Mouse (Mus musculus) kidney, adult 2 months (tissue): Measurements from ENCODE around the gene Defb41. TPM values are rescaled to one million over a fixed set of nuclear protein-coding genes. Genes with fewer than 3 reads are reported as not detected.
"Not testable (repeated sequence)": the region's sequence is repeated elsewhere in the genome, so short reads cannot be mapped to it uniquely, and the experiment has no call there.

Experiments
- DNase-seq: peaks from one replicate; pipeline ENCODE4 v3.0.0; 2021
- H3K27ac ChIP-seq: fragments of 200-500 bp; 2 replicates; pipeline ENCODE4 v1.5.1; 2012; ENCODE audit warnings: low read depth, low read length, control low read depth, inconsistent platforms; ENCODE audit not compliant: insufficient read depth
- H3K27me3 ChIP-seq: fragments of 200-500 bp; replicated peaks from 2 replicates; pipeline ENCODE4 v1.6.1; 2012; ENCODE audit warnings: mild to moderate bottlenecking, moderate library complexity, low read length, inconsistent platforms; ENCODE audit not compliant: control insufficient read depth, insufficient read depth
- H3K36me3 ChIP-seq: fragments of 200-500 bp; 2 replicates; pipeline ENCODE4 v1.6.1; 2012; ENCODE audit warnings: mild to moderate bottlenecking, moderate library complexity, low read length, inconsistent platforms; ENCODE audit not compliant: control insufficient read depth, insufficient read depth
- H3K4me1 ChIP-seq: fragments of 200-500 bp; 2 replicates; pipeline ENCODE4 v1.6.1; 2011; ENCODE audit warnings: low read length; ENCODE audit not compliant: control insufficient read depth, insufficient read depth
- H3K4me3 ChIP-seq: fragments of 200-500 bp; 2 replicates; pipeline ENCODE4 v1.5.1; 2011; ENCODE audit warnings: mild to moderate bottlenecking, low read depth, low read length, control low read depth; ENCODE audit not compliant: insufficient read depth
- CTCF ChIP-seq: fragments of 200-500 bp; conservative IDR thresholded peaks from 2 replicates; pipeline ENCODE4 v1.5.1; 2011; ENCODE audit warnings: low read depth, mild to moderate bottlenecking, control low read depth, low read length, moderate library complexity, mixed read lengths; ENCODE audit not compliant: insufficient read depth, insufficient read length
- POLR2A ChIP-seq: fragments of 200-500 bp; IDR thresholded peaks from one replicate; pipeline ENCODE4 v1.6.1; 2011; ENCODE audit warnings: low read depth, low read length, control low read depth
- WGBS: fragments of 180-500 bp; shearing (Covaris S2); methylation state at CpG from one replicate; pipeline ENCODE4 v1.1.7; 2018; 5-methylcytosine and 5-hydroxymethylcytosine counted together
- polyA plus RNA-seq: library from polyadenylated mRNA; depleted of rRNA; stranded (reverse); fragments of >200 nt; gene quantifications from 2 replicates; pipeline ENCODE4 v1.2.3, GENCODE M21; 2012; rRNA removed

The Defb41 gene
- polyA plus RNA-seq, 1 experiment = not detected

- WGBS = 89% methylated on average over 5 of the region's 5 CpGs
- Histone ChIP-seq H3K27ac (no peak overlapping the region), H3K36me3 (no peaks in the 10 kb centered on the region), H3K4me3 (no peak overlapping the region), H3K27me3 (no peaks in the 10 kb centered on the region), H3K4me1 (no peaks in the 10 kb centered on the region)
- no peak for DNase-seq
- no peak for TF ChIP-seq CTCF
- no peak for TF ChIP-seq POLR2A
Measured at GRCm38 (mm10) chr1:18268845-18269244, 3.9 kb upstream of the Defb41 start.

- H3K4me3 ChIP-seq, H3K27me3 ChIP-seq, H3K36me3 ChIP-seq, H3K4me1 ChIP-seq, DNase-seq, H3K27ac ChIP-seq: not testable (repeated sequence)
- WGBS = 88% methylated on average over 9 of the region's 9 CpGs
Measured at GRCm38 (mm10) chr1:18245801-18246580, 18.9 kb downstream of the Defb41 start.

- TF ChIP-seq POLR2A = no peak
- TF ChIP-seq CTCF = no peak
- Histone ChIP-seq H3K27ac (no peak within 1 kb of the TSS), H3K27me3 (no peaks in the 10 kb centered on the region), H3K36me3 (no peaks in the 10 kb centered on the region), H3K4me3 (no peak within 1 kb of the TSS), H3K4me1 (no peaks in the 10 kb centered on the region)
- 59% methylated on average over 1 of the region's 1 CpGs for WGBS
- no peak for DNase-seq
Measured at GRCm38 (mm10) chr1:18237343-18237742, 27.6 kb downstream of the Defb41 start, which contains the start of gene Defb18. Gene Defb18 (minus strand): TSS chr1:18237443.

- H3K4me1 ChIP-seq = no peaks in the 10 kb centered on the region
- H3K36me3 ChIP-seq = no peaks in the 10 kb centered on the region
- no peak overlapping the region for H3K27ac ChIP-seq
- 8% methylated on average over 3 of the region's 3 CpGs for WGBS
- no peaks in the 10 kb centered on the region for H3K27me3 ChIP-seq
- TF ChIP-seq CTCF = no peak
- no peak for TF ChIP-seq POLR2A
- no peak for DNase-seq
- no peak overlapping the region for H3K4me3 ChIP-seq
Measured at GRCm38 (mm10) chr1:18223385-18223945, 41.5 kb downstream of the Defb41 start.

Other genes starting within 250 kb of the Defb41 start
- not detected in 2 replicates for gene Crisp4, start 119.2 kb downstream of the Defb41 start, polyA plus RNA-seq
- gene Defb18, start 27.7 kb downstream of the Defb41 start, polyA plus RNA-seq = not detected in 2 replicates